Mouse (Mus musculus): Measurements from ENCODE around the gene Chfr.

GRCm38 (mm10) chr5:110103901-110104615 lies 31.6 kb upstream of the Chfr start:
- TF ChIP-seq CTCF (IDR thresholded peaks at IDR 0.05; ENCODE audit: borderline replicate concordance, insufficient read depth, low read length) (no peak), POLR2A (IDR thresholded peaks at IDR 0.05; ENCODE audit: low read depth, low read length) (no peak)
